Mouse (Mus musculus) cerebellum, adult 2 months (tissue): ENCODE measurements around the gene Pih1d1.
A peak's percentile ranks its signal among the peaks of the same experiment; 100 is the strongest.

Experiments
- CTCF ChIP-seq: fragments of 200-500 bp; IDR thresholded peaks from 2 replicates; pipeline ENCODE4 v1.5.1; 2011; ENCODE audit warnings: low read depth, mild to moderate bottlenecking, control low read depth, low read length, moderate library complexity, borderline replicate concordance; ENCODE audit not compliant: insufficient read depth
- POLR2A ChIP-seq: fragments of 200-500 bp; IDR thresholded peaks from 2 replicates; pipeline ENCODE4 v1.6.1; 2011; ENCODE audit warnings: low read length, control low read depth, borderline replicate concordance; ENCODE audit not compliant: insufficient read depth

GRCm38 (mm10) chr7:45135993-45136567, 18.0 kb upstream of the Pih1d1 start, which contains the start of the genes Gm45713 and Flt3l:
- TF ChIP-seq CTCF = peak; percentile 92
- no peak for TF ChIP-seq POLR2A
